Mouse (Mus musculus) small intestine, adult 2 months (tissue): Measurements from ENCODE around the gene Pla2g6.

Experiments used
- CTCF ChIP-seq: fragments of 200-500 bp; IDR thresholded peaks from 2 replicates; pipeline ENCODE4 v1.5.1; 2012; ENCODE audit warnings: low read depth, mild to moderate bottlenecking, control low read depth, inconsistent platforms, low read length, moderate library complexity, mixed read lengths; ENCODE audit not compliant: insufficient replicate concordance, insufficient read length; ENCODE audit errors: extremely low read depth
- POLR2A ChIP-seq: fragments of 200-500 bp; IDR thresholded peaks from 2 replicates; pipeline ENCODE4 v1.6.1; 2012; ENCODE audit warnings: low read depth, mild to moderate bottlenecking, control low read depth, inconsistent platforms, low read length, moderate library complexity

DNA sequence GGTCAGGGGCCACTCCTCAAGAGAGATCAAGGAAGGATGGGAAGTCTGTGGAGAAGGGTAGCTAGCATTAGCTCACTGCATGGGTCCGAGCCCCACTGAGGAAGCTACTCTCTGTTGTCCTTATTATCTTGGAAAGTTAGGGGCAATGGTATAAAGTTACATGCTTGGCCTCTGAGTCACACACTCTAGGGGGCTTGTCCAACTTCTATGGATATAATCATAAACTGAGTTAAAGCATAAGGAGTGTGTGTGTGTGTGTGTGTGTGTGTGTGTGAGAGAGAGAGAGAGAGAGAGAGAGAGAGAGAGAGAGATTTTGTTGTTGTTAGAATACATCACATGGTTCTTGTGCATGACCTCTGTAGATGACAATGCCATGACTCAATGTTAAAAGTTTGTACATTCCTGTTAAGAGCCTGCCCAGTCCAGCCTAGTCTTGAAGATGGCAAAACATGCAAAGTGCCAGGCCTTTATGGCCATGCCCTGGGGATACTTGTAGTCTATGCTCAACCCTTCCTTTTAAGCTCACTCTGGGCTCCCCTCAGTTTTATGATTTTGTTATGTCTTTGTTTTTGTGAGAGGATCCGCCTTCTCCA is 28.5 kb downstream of the Pla2g6 start:
- TF ChIP-seq POLR2A (no peak), CTCF (no peak)
